Mouse (Mus musculus) CD8-positive naive resting alpha-beta T cell, adult 57 days (primary cell): ENCODE data around the gene Eml3. TPM values are rescaled to one million over a fixed set of nuclear protein-coding genes. Genes with fewer than 3 reads are reported as not detected.

Experiments used
- total RNA-seq: library from RNA; stranded (reverse); gene quantifications from one replicate; pipeline ENCODE4 v1.2.4, GENCODE M21; 2023

The Eml3 gene
- total RNA-seq: 86.8 TPM

DNA sequence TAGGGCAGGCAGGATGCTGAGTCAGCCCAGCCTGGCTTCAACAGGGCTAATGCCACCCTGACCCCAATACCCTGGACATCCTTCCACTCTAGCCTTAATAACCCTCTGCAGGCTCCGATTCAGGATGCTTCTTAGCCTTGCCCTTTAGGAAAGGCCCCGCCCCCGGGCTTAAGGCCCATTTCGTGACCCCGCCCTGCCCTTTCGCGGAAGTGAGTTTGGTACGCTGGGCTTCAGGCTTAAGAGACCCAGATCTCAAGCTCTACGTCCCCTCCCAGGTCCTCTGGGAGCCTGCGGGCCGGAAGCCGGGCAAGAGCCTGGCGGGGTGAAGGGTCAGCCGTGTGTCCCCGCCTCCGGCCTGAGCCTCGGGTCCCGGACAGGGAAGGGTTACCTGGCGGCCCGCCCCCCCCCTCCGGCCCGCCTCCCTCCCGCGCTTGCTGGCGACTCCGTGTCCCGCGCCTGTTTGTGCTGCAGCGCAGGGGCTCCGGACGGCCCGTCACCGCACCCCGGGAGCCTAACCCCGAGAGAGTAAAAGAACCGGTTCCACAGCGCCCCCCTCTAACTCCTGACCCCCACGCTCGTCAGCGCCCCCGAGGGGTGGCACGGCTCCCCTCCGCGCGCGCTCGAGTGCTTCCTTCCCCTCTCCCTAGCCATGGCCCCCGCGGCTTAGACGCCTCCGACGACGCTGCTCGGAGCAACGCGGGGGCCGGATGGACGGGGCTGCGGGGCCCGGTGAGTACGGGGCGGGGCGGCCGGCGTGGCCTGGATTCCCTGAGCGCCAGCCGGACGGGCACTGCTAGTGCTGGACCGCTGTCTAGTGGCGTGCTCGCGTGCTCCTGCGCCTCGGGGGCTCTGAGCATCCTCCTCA, at the start of gene Eml3, which contains the start of gene Rom1:
Gene Eml3, plus strand, starts transcription at position 329 of the 865 bp plus-strand sequence.
Gene Rom1, minus strand, starts transcription at position 133 of the 865 bp plus-strand sequence.

GRCm38 (mm10) chr19:8880311-8881033, 48.9 kb upstream of the Eml3 start, which contains the start of gene Uqcc3:
TSS of gene Uqcc3 (minus strand) at chr19:8880923.

GRCm38 (mm10) chr19:8883616-8884015, 45.7 kb upstream of the Eml3 start, which contains the start of the genes Lbhd1 and Gm49403:
TSS of gene Lbhd1 (plus strand) at chr19:8883732.
TSS of gene Gm49403 (plus strand) at chr19:8883930.

DNA sequence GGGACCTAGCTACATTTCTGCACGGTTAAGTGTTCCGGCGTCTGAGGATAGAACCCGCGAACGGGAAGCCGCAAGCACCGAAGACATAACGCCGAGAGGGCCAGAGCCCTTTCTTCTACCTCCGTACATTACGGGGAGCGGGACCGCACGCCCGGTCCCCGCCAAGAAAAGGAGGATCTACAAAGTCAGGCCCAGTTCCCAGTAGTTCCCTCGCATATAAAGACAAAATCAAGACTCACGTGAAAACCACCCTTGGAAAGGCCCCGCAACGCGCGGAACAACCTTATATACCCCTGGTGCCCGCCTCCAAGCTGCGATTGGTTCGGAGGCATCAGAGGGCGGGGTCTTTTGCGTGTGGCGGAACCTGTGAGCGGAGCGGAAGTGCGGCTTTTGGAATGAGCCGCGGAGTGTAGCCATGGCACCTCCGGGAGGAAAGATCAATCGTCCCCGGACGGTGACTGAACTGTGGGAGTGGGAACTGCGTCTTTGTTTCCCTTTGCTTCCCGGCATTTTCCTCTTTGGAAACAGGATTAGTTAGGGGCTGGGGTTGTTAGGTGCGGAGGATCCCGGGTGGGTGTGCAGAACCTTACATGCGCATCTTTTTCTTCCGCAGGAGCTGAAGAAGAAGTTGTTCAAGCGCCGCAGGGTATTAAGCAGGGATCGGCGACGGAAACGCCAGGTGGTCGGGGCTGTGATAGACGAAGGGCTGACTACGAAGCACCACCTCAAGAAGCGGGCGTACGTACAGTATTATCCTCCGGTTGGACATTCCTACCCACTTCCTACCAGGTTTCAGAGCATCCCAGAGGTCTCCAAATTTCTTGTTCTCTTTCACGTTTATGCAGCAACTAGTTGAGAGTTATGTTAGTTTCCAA, 40.6 kb upstream of the Eml3 start, which contains the start of the genes 1810009A15Rik and Gm49416:
Gene 1810009A15Rik, plus strand, starts transcription at position 343 of the 875 bp plus-strand sequence.
Gene Gm49416, plus strand, starts transcription at position 416 of the 875 bp plus-strand sequence.

GRCm38 (mm10) chr19:8892829-8893766, 36.3 kb upstream of the Eml3 start, which contains the start of gene Ints5:
TSS of gene Ints5 (plus strand) at chr19:8893005.

DNA sequence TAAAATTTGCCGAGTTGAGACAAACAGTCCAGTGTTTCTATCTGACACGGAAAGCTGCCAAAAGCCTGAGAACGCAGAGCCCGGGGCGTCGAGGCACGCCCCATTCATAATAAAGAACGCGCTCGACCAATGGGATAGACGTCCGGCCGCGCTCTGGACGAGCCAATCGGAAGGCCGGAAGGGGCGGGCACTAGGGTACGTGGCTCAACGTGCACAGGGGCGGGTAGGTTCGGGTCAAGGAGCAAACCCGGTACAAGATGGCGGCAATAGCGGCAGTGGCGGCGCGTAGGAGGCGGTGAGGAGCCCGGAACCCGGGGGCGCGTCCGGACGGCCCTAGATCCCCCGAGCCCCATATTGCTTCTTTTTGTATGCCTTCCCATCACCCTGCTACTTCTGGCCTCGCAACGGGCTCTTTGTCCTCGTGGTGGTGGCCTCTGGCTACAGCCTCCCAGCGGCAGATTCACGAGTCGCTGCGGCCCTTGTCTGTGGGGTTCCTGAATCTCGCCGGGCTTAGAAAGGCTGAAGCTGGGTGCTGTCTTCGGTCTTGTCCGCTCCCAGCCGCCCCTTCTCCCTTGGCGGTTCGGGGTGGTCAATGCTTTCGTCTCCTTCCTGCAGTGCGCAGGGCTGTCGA, 31.4 kb upstream of the Eml3 start, which contains the start of gene Ganab:
Gene Ganab, plus strand, starts transcription at position 207 of the 631 bp plus-strand sequence.

DNA sequence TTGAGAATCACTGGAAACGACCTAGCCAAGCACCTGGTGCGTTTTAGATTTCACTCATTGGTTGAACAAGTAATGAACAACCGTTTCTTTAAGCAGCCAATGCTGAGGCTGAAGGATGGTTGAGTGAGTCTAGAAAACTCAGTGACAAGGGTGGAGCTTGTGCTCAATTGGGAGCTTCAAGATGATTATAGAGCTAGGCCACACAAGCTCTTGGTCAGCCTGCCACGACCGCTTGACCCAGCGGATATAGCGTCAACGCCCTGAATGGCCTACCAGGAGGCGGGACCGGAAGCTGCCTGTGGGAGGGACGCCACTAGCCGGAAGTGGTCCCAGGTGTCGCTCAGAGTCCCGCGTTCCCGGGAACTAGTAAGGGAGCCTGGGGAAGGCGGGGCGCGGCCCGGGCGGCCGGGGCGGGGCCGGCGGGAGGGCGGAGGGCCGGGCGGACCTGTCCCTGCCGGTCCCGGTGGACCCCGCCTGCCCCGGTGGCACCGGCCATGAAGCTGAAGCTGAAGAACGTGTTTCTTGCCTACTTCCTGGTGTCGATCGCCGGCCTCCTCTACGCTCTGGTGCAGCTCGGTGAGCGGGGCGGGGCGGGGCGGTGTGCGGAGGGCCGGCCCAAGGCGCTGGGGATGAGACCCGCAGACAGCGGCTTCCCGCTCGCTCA, 9.1 kb upstream of the Eml3 start, which contains the start of gene B3gat3:
Gene B3gat3, plus strand, starts transcription at position 302 of the 664 bp plus-strand sequence.

DNA sequence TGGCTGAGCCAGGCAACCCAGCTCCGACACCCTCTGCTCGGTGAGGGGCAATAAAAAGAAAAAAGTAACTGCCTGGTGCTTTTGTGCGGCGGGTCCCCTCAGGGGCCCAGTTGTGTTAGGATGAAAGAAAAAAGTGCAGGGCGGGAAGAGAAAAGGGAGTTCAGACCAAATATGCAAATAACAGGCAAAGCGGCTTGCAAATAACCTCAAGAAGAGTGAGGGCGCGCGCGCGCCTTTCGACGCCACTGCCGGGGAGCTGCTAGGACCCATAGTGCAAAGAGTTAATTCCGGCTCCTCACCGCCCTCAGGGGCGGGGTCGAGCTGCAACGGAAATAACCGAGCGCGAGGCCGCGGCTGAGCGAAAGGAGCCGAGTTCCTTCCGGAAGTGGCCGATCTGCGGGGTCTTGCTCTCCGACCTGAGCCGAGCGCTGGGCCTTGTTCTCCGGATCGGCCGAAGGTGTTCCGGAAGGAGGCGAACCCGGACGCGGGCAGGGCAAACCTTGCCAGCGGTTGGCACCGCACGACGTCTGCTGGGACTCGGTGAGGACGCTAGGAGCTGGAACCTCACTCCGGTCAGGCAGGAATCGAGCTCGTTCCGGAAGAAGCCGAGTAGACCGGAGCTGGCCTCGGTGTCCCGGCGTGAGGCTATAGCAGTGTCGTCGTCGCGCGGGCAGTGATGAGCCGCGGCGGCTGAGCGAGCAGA, 12.3 kb downstream of the Eml3 start, which contains the start of gene Mta2:
Gene Mta2, plus strand, starts transcription at position 361 of the 703 bp plus-strand sequence.

DNA sequence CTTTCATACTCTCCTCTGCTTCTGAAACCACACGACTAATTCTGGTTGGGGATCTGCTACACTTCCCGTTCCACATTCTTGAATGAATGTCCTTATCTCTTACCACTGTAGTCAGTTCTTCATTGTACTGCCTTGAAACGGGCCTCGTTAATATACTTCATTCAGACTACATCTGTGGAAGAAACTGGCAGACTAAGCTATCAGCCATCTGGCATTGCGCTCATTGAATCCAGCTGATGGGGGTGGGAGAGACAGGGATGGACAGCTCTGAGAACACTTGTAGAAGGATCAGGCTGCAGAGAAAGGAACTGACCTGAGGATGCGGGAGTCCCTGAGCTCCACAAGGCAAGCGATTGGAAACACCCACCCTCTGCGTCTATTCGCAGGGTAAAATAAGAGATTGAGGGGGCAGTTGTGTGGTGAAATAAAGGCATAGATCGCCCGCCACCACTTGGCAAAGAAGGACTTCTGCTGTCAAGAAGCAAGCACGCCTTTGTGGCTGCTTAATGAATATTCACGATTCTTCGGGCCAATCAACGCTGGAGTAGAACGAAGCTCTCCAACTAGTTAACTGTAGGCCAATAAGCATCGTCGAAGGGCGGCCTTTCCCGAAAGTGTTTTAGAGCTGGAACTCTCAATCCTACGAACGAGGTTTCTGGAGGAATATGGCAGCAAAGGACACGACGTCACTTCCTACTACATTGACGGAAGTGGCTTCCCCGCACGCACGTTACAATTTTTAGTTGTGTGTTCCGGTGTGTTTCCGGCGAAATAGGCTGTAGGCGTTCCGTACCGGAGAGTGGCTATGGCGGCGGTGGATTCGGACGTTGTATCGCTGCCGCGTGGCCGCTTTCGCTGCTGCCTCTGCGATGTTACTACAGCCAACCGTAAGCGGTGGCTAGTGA, 24.0 kb downstream of the Eml3 start, which contains the start of gene Tut1:
Gene Tut1, plus strand, starts transcription at position 713 of the 905 bp plus-strand sequence.

GRCm38 (mm10) chr19:8966590-8967372, 37.4 kb downstream of the Eml3 start, which contains the start of gene Eef1g:
TSS of gene Eef1g (plus strand) at chr19:8967041.

DNA sequence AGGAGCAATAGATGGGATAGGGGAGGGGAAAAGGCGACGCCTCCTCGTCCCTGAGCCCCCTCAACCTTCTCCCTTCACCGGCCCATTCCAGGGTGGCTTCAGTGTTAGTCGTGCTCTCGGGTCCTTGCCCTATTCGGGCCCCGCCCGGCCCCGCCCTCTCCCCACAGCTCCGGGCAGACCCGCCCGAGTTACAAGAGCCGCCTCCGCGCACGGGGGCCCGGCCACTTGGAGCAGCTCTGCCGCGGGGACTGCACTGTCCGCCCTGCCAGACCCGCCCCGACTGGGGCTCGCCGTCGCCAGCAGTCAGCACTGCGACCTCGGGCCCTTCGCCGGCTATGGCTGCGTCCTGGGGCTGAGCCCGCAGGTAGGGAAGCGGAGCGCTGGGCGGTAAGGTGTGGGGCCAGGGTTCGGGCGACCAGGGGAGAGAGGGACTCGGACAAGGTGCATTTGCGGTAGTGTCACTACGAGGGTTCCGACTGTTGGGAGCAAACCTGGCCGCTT, 59.8 kb downstream of the Eml3 start, which contains the start of gene Ahnak:
Gene Ahnak, plus strand, starts transcription at position 219 of the 501 bp plus-strand sequence.

Other genes with a start within 250 kb of the Eml3 start
- 222 TPM for gene Slc3a2, start 206.2 kb upstream of the Eml3 start, total RNA-seq
- 116 TPM for gene Wdr74, start 193.7 kb upstream of the Eml3 start, total RNA-seq
- 10.2 TPM for gene 1700092M07Rik, start 188.8 kb upstream of the Eml3 start, total RNA-seq
- 221 TPM for gene Stx5a, start 188.1 kb upstream of the Eml3 start, total RNA-seq
- 393 TPM for gene Nxf1, start 172.5 kb upstream of the Eml3 start, total RNA-seq
- 39.0 TPM for gene Tmem223, start 158.6 kb upstream of the Eml3 start, total RNA-seq
- gene Tmem179b, start 155.1 kb upstream of the Eml3 start, total RNA-seq: 75.2 TPM
- gene Taf6l, start 143.1 kb upstream of the Eml3 start, total RNA-seq: 10.3 TPM
- 59.8 TPM for gene Polr2g, start 131.0 kb upstream of the Eml3 start, total RNA-seq
- gene Zbtb3, start 127.0 kb upstream of the Eml3 start, total RNA-seq: 0.58 TPM
- gene Ttc9c, start 110.2 kb upstream of the Eml3 start, total RNA-seq: 22.9 TPM
- 99.6 TPM for gene Hnrnpul2, start 109.5 kb upstream of the Eml3 start, total RNA-seq
- 16.8 TPM for gene AC129217.1, start 99.8 kb upstream of the Eml3 start, total RNA-seq
- gene Bscl2, start 92.1 kb upstream of the Eml3 start, total RNA-seq: 41.8 TPM
- gene Gng3, start 90.4 kb upstream of the Eml3 start, total RNA-seq: not detected
- 0.61 TPM for gene Lrrn4cl, start 78.8 kb upstream of the Eml3 start, total RNA-seq
- gene Ubxn1, start 58.1 kb upstream of the Eml3 start, total RNA-seq: 113 TPM
- 31.5 TPM for gene Uqcc3, start 48.6 kb upstream of the Eml3 start, total RNA-seq
- gene Lbhd1, start 45.8 kb upstream of the Eml3 start, total RNA-seq: 9.4 TPM
- gene Gm49403, start 45.6 kb upstream of the Eml3 start, total RNA-seq: not detected
- gene 1810009A15Rik, start 40.7 kb upstream of the Eml3 start, total RNA-seq: 33.6 TPM
- 7.6 TPM for gene Gm49416, start 40.6 kb upstream of the Eml3 start, total RNA-seq
- 21.6 TPM for gene Ints5, start 36.5 kb upstream of the Eml3 start, total RNA-seq
- 152 TPM for gene Ganab, start 31.5 kb upstream of the Eml3 start, total RNA-seq
- gene B3gat3, start 9.2 kb upstream of the Eml3 start, total RNA-seq: 60.9 TPM
- 6.9 TPM for gene Rom1, start 196 bp upstream of the Eml3 start, total RNA-seq
- gene Mta2, start 12.3 kb downstream of the Eml3 start, total RNA-seq: 164 TPM
- 42.6 TPM for gene Tut1, start 24.3 kb downstream of the Eml3 start, total RNA-seq
- 614 TPM for gene Eef1g, start 37.5 kb downstream of the Eml3 start, total RNA-seq
- 120 TPM for gene Ahnak, start 59.7 kb downstream of the Eml3 start, total RNA-seq
- not detected for gene Scgb1a1, start 158.4 kb downstream of the Eml3 start, total RNA-seq
- gene Asrgl1, start 206.1 kb downstream of the Eml3 start, total RNA-seq: 13.6 TPM